Mouse (Mus musculus) cerebellum, adult 9-10 months (tissue): ENCODE results near the gene Creg1.

ENCODE experiments used
- DNase-seq: peaks from one replicate; pipeline ENCODE4 v3.0.0; 2022

The Creg1 gene

DNA sequence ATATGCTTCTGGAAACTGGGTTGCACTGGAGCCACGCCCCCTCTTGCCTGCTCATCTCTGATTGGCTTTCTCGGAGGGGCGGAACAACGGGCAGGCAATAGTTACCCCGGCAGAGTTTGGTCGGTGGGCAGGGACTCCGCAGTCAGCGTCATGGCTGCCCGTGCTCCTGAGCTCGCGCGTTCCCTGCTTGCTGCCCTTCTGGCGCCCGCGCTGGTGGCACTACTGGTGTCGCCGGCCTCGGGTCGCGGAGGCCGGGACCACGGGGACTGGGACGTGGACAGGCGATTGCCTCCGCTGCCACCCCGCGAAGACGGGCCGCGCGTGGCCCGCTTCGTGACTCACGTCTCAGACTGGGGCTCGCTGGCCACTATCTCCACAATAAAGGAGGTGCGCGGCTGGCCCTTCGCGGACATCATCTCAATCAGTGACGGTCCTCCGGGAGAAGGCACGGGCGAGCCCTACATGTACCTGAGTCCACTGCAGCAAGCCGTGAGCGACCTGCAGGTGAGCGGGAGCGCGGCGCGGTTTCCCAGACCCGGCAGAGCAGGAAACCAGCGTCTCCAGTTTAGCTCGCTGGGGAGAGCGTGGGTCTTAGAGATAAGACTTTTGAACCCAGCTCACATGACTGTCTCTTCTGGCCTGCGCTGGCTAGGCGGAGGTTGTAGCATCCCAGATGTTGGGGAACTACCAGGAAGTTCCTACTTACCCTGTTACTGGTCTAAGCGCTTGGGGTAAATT is at the start of gene Creg1:
Creg1 (plus strand) TSS at position 112 of the 738 bp plus-strand sequence.
- peak; percentile 95 for DNase-seq

DNA sequence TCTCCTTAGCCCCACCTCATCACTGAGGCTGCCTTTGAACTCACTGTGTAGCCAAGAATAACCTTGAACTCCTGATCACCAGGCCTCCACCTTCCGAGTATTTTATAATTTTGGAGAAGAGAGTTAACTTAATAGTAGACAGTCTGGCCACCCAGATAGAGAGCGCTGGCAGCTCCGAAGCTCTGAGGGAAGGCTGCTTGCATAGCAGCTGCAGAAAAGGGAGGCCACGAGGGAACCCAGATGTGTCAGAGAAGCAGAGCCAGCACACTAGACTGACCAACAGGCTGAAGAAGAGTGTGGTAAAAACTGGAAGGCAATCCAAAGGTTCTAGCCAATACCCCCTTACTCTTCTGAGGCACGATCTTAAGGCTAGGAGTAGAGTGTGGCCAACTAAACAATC is 49.7 kb upstream of the Creg1 start:
- no peak for DNase-seq

DNA sequence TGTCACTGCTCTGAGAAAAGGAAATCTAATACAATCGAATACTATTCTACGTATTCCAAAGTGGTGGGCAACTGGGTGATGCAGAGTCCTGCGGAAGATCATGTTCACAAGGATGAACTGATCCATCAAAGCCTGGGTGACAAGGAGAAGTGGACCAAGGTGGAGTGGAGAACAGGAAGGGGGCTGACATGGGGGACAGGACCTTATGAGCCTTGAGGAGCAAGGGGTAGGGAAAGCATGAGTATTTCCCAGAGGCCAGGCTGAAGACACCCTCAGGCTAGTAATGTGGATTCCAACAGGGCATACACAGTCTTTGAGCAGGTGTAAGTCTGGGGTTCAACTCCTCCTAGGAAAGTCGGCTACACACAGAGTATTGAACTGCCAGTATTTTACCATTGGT is 47.1 kb upstream of the Creg1 start:
- DNase-seq = no peak

DNA sequence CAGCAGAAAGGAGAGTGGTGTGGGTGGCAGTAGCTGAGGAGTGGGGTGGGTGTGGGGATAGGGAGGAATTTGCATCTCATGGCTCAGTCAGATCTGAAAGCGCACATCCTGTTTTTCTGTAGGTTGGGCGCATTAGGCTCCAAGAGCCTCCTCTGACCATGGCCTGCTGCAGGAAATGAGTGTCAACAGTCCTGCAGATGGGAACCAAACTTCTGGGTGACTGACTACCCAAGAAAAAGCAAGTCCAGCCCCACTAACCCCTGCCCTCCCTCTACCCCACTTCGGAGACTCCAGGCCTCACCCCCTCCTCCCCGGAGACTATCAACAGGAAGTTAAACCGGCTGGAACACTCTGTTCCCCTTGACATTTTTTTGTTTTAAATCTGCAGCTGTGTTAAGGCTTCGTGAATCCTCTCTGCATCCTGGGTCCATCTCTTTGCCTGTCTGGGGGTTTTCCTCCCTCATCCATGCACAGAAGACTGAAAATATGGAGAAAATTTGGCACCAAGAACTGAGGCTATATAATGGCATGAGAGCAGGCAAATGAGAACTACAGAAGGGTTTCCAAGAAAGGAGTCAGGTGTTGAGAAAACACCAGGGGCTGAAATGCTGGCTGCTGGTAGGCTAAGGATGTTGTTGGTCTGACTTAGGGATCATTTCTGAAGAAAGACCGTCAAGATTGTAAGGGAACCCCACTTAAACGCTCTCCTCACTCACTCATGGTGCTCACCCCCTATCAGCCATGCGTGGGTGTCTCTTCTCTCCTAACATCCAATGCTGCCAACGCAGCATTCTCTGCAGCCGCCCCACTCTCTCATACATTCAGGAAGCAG is 45.6 kb upstream of the Creg1 start:
- DNase-seq = no peak

DNA sequence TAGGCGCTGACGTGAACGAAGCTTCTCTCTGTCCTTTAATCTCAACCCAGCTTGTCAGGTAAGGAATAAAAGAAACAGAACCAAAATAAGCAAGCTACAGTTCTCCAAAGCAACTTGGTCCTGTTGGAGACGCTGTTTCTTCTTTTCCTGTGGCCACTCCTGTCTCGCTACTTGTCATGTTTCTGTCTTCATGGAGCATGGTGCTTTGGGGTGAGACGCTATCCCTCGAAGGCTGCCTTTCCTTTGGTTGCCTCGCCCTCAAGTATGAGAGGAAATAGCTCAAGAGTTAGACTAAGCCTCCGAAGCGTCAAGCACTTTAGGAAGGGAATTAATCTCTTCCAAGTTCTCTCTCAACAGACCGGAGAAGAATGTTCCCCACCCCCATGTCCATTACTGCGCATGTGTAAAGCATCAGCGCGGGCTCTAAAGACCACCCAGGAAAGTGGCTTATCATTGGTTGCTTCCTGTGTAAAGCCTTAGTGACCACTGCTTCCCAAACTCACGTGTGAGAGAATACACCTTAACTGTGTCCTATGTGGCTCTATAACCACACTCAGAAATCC is 44.9 kb upstream of the Creg1 start:
- DNase-seq = no peak

DNA sequence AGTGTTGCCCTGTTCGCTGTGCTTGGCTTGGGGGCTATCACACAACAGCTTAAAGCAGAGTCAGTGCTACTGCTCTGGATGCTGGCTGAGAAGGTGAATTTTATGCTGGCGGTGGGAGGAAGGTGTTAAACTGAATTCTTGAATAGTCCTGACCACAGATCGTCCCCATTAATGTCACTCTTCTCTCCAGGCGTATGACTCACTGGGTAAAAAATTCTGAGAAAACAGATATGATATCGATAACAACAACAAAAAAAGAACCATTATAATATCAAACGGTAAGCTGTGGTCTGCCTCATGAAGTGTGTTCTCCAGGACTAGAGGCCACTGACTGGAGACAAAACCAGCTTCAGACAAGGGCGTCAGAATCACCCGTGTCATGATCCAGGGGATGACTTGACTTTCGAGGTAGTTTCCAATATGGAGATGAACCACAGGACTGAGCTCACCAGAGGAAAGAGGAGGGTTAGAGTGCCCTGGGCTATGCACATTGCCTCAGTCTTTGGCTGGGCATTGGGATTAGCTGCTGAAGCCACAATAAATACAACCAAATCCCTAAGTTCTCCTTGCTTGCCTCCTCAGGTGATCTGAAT is 40.9 kb upstream of the Creg1 start:
- DNase-seq = no peak

DNA sequence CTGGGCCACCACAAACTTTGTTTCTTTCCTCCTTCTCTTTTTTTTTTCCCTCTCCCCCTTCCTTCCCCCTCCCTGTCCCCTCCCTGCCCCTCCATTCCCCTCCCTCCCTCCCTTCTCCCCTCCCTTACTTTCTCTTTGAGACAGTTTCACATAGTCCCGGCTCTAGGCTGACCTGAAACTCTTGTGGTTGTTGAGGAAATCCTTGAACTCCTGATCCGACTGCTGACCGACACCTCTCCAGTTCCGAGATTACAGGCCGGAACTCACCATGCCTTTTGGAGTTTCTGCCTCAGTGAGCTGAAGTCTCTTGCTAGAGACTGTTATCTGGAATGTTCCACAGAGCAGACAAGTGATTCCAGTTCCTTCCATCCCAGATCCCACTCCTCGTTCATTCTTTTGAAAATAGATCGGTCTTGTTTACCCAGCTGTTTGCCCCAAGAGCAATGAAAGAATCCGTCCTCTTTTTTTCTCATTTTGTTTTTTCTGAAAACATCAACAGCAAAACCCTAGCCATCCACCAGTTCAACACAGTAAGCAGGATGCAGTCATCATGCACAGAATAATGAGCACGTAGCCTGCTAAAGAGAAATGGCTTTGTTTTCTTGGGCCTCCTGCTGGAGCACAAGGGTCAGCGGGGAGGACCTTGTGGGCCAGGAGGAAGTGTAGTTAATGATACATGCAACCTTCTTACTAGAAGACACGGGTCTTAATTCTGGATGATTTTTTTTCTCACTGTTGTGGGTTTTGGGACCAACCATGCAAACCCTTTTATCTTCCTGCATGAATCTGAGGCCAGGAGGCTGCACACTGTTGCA is 39.1 kb upstream of the Creg1 start:
- no peak for DNase-seq

DNA sequence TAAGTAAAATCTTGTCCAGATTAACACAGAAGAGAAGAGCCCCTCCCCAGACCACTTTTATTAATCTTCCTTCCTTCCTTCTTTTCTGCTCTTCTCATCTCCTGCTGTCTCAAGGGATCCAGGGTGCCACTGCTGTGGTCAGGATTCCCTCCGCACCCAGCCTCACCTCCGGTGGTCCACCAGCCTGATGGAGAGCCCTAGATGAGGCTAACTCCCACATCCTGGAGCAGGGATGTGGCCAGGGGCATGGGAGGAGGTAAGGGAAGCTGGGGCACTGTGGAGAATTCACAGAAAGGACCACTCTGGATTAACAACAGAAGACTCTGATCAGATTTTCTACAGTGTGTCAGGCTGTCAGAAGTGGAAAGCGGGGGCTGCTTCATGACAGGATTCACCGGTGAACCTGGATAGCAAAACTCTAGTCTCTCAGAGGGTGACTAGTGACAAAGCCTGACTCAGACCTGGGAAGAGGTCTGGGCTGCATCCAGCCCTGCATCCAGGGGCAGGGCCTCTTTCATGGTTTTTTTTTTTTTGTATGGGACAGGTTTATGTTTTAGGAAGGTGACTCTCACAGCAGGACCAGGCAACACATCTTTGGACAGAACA is 38.4 kb upstream of the Creg1 start:
- no peak for DNase-seq

DNA sequence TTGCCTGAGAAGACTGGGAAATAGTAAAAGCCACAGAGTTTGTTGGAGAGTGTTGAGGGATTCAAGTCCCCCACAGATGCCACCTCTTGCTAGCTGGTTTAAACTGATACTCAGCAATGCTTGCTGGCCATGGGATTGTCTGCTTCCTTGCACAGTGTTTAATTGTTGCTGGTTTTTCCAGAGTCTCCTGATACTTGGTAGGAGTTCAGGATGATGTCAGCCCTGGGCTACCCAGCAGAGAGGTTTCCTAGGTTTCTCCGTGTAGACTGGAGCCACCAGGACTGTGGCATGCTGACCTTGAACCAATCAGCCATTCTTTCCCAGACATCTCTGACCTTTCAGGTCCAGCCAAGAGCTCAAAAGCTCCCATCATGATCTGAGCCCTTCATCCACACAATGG is 36.6 kb upstream of the Creg1 start:
- no peak for DNase-seq

DNA sequence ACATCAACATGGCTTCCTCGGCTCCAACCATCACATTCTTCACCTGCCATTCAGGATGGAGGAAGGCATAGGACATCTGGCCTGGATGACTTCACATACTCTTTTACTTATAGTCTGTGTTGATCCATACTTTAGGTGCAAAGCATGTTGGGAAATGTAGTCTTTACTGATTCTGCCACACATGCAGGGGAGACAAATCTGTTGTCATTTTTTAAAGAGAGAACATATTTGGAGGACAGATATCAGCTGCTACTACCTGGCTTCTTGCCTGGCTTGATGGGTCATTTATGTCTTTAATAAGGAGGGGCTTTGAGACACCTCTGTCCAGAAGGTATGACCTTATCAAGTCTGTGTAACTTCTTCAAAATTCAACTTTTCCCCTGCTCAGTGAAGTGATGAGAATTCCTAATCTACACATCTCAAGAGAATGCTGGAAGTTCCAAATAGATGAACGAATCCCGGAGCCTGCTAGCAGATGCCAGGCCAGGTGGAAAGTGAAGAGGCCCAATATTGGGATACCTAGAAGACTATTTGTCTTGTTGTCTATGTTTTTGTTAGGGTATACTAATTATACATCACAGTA is 35.4 kb upstream of the Creg1 start:
- no peak for DNase-seq

DNA sequence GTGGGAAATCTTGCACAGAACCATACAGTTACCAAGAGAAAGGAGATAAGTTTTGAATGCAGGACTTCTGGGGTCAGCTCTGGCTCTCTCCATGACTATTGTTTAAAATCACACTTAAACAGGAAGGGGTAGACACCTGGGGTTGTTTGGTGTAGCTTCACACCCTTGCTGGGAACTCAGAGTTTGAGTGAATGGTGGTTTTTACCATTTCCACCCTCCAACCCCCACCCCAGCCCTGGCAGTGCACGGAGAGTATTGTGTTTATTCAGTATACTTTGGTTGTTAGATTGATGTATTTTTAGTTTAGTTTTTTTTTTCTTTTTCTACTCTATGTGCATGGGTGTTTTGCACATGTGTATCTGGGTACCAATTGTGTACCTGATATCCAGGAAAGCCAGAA is 33.4 kb upstream of the Creg1 start:
- no peak for DNase-seq

DNA sequence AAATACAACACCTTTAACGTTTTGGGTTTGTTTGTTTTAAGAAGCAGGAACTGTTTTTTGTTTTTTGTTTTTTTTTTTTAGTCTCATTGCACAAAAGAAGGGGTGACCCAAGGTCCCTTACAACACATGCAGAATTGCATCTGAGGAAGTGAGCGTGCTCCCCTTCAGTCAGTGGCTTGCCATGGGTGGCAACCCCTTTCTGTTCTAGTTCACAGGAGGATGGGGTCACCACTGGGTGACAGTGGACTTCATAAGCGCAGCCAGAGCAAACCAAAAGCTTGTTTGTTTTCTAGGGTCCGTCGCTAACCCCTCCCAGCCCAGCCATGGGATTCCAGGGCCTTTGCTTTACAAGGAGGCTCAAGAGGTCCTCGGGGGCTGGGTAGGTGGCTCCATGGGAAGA is 32.0 kb upstream of the Creg1 start:
- no peak for DNase-seq

DNA sequence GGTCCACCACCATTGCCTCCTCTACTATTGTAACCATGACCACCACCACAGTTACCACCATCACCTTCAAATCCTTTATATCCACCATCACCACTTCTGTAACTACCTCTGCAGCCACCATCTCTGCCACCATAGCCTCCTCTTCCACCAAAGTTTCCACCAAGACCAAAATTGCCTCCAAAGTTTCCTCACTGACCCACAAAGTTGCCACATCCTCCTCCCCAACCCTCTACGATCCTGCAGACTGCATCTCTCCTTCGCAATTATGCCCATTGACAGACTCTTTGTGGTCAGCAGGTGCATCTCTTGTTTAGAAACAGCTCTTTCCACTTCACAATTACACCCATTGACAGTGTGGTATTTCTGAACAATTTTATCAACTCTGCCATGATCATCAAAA is 28.7 kb upstream of the Creg1 start:
- DNase-seq = no peak

DNA sequence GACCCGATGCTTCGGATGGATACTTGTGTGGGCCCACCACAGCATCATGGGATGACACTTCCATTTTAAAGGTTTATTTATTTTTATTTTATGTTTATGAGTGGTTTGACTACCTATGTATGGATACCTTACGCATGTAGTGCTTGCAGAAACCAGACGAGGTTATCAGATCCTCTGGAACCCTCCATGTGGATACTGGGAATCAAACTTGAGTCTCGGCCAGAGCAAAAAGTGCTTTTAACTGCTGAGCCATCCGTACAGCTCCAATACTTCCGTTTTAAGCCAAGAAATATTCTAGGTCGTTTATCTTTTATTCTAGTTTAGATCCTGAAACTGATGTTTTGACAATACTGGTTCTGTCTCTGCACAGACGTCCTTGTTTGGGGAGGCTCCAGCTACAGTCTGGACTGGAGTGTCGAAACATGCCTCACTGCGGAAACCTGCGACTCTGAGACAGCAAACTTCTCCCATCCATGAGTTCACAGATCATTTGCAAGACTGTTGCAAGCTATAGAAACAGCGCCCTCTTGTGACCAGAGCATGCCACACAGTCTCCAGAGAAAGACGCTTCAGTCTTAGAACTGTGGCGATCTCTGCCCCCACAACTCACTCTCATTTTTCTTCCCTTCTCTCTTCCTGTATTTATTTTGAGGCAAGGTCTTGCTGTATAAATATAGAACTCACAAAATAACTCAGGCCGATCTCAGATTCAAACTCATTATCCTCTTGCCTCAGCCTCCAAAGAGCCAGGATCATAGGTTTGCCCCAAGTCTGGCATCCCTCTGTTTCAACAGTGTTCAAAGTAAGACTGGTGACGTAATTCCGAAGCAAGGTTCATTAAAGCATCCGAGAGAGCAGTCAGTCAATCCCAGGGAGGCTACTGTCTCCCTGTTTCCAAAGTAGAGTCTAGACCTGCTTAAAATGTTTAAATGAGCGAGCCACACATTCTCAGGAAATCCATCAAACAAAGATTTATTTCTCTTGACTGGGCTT is 27.4 kb upstream of the Creg1 start:
- peak; percentile 83 for DNase-seq

DNA sequence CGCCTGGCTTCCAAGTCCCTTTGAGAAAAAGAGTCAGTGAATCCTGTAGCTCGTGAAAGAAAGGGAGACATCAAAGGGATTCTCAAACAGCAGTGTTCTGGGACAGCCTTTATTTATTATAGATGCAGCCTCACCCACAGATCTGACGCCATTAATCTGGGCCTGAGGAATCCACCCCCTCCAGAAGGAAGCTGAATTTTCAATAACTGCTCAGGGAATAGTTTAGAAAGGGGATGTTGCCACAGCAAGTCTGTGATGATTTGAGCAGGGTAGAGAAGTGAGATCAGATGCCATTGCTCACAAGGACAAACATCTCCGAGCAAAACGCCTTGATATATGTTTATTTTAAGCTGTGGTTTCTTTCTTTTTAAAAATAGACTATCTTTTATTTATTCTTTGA is 26.1 kb upstream of the Creg1 start:
- DNase-seq = no peak

DNA sequence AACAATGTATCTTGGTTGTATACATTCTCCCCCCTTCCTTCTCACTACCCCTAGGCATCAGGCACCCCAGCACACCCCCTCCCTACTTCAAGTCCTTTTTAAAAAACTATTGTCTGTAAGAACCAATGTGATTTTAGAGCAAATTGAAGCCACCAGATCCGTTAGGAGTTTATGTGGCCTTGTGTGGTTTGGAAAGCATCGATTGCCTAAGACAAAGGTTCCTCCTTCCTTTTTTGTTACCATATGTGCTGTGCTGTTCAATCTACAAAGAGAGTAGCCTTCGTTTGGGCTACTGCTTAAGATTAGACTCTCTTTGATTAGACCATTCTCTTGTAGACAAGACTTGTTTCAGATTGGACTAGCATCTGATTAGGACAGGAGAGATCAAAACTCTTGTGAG is 25.7 kb upstream of the Creg1 start:
- no peak for DNase-seq

DNA sequence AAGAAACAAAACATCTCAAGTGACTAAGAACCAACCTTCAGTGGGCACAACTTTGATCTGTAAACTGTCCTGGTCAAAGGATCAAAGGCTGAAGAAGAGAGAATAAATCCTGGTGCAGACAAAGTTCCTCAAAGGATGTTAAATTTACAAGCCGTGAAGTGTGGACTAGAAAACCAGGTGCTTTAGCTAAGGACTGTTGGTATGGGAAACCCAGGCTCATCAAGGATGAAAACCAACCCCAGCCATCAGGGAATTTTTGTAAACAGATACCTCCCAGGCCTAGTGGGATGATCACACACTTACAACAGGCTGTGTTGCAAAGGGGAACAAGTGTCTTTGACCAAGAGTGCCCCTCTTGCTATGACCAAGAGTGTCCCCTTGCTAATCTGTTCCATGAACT is 24.6 kb upstream of the Creg1 start:
- no peak for DNase-seq

DNA sequence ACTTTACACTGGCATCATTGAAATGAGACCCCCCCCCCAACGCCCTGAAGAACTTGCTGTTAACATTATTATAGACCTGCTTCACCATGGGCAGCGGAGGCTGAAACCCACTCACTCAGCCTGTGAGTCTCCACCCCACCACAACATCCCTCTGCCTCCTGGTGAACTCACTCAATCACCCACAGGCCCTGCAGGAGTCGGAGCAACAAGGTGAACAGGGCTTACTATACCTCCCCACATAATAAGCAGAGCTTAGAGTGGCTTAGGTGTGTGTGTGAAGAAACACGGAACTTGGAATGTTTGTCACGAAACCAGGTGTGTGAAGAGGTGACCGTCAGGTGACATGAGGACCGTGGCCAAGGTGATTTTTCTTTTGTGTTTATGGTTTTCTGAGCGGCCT is 21.6 kb upstream of the Creg1 start:
- DNase-seq = no peak

DNA sequence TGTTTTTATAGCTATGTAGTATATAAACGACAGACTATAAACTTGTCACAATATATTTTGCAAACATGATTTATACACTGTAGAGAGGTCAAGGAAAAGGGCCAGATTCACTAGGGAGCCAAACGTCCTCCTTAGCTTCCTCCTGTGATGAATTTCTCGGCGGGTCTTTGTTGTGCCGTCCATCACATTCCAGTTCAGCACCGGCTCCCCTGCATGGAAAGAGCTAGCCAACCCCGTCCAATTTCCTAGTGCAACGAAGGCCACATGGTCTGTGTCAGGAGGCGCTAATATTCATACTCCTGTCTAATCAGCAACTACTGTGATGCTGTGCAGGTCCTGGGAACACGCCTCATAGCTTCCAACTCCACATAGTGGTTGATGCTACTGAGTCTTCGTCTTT is 15.5 kb upstream of the Creg1 start:
- DNase-seq = no peak

DNA sequence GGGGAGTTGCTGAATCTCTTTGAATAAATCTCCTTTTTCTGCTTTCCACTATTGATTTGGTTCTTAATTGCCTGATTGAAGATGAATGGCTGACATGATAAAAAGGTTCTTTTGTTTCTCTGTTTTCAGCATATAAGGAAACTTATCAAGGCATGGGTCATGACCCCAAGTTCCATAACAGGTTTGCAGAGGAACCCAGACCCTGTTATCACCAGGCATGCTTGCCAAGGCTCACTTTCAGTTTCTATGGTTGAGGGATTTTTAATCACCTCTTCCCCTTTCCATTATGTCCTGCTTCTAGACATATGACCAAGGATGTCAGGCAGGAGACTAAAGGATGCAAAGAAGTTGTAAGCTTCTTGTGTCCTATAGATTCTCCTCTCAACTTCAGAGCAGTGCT is 12.4 kb upstream of the Creg1 start:
- no peak for DNase-seq

DNA sequence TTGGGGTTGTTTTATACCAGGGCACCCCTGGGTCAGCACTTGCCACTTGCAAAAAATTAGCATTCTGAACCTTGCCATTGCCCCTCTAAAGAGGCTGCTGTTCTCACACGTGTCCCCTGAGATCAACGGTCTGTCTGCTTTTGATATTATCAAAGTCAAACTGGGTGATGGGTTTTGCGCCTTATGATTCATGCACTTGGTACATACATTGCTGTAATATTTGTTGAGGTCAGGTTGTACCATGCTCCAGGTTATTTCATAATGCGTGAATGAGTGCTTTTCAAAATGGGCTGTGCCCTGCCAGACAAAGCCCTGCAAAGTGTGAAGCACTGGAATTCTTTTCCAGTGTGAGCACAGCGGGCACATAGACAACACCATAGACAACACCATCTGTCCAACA is 11.7 kb upstream of the Creg1 start:
- no peak for DNase-seq
